Mouse (Mus musculus): ENCODE measurements around the gene Pced1b. TPM values are rescaled to one million over a fixed set of nuclear protein-coding genes. Genes with fewer than 3 reads are reported as not detected.

Pced1b gene
- polyA plus RNA-seq (2012; rRNA removed): 8.2 and 10.8 TPM in 2 replicates

DNA sequence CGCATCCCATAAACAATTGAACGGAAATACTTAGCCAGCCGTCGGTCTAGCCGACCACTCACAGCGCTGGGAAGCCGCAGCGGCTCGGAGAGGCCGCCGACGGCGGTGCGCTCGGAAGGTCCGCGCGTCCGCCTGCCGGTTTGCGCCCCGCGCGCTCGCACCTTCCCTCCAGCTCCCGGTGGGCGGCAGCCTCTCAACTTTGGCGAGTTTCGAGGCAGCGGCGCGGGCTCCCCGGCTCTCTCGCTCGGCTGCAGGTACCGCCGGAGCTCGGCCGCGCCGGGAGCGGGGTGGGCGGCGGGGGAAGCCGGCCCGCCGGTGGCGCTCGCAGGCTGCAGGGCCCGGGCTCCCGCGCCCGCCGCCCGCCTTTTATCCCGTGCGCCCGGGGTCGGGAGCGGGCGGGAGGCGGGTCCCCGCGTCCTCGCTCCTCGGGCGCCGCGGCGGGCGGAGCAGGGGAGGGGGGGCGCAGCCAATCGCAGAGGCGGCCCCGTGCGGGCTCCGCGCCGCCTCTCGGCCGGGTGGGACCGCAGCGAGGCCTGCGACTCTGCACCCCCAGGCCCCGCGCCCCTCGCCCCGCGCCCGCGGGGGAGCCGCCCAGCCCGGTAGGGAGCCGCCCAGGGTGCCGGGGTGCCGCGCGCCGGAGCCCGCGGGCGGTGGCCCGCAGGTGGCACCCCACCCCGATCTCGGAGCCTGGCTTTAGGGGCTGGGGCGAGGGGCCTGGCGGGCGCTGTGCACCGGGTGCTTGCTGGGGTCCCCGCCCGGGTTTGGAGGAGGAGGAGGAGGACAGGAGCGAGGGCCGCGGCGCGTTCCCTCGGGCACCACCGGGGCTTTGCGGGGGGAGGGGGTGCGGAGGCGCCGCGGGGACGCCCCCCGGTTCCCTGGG, at the start of gene Pced1b, which contains the start of gene Amigo2:
Gene Pced1b, plus strand, starts transcription at position 197 of the 880 bp plus-strand sequence.
Gene Amigo2, minus strand, starts transcription at position 377 of the 880 bp plus-strand sequence.

Other genes with a start within 250 kb of the Pced1b start
- 2.7 and 4.0 TPM in 2 replicates for gene Slc38a4, start 191.2 kb upstream of the Pced1b start, polyA plus RNA-seq (2012; rRNA removed)
- 3.8 and 4.9 TPM in 2 replicates for gene Amigo2, start 180 bp downstream of the Pced1b start, polyA plus RNA-seq (2012; rRNA removed)

Data from central nervous system, embryonic 18 days (tissue).